Mouse (Mus musculus) ZHBTc4 (cell line): ENCODE data around the gene Ntpcr.

Experiments used
- DNase-seq: peaks from one replicate; pipeline ENCODE4 v3.0.0-alpha.2; 2011; ENCODE audit warnings: low read depth, low spot score

The Ntpcr gene

GRCm38 (mm10) chr8:125729746-125730145 is at the start of gene Ntpcr:
TSS of gene Ntpcr (plus strand) at chr8:125729963.
- DNase-seq: no peak

DNA sequence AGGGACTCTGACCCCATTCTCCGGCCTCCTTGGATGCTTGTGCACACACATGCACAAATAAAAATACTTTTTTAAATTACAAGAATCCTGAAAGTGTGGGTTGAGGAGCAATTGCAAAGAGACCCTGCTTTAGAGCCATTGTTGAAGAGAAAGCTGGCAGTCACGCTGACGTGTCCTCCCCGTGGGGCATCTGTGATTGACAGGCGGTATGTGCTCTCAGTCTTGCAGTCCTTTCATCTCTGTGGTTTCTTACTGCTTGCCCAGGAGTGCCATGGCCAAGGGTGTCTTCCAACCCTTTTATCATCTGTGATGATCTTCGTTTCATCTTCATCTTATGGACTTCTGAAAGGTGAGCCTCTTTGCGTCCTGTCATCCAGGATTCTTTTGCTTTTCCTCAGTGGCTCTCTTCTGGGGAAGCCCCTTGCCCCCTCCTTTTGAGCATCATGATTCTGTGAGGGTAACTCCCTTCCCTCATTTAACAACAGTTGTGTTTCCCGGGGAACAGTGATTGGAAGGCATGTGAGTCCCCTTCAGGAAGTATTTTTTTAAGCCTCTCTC is 48.8 kb upstream of the Ntpcr start:
- DNase-seq: no peak

GRCm38 (mm10) chr8:125685216-125685760 is 44.5 kb upstream of the Ntpcr start:
- DNase-seq: no peak

DNA sequence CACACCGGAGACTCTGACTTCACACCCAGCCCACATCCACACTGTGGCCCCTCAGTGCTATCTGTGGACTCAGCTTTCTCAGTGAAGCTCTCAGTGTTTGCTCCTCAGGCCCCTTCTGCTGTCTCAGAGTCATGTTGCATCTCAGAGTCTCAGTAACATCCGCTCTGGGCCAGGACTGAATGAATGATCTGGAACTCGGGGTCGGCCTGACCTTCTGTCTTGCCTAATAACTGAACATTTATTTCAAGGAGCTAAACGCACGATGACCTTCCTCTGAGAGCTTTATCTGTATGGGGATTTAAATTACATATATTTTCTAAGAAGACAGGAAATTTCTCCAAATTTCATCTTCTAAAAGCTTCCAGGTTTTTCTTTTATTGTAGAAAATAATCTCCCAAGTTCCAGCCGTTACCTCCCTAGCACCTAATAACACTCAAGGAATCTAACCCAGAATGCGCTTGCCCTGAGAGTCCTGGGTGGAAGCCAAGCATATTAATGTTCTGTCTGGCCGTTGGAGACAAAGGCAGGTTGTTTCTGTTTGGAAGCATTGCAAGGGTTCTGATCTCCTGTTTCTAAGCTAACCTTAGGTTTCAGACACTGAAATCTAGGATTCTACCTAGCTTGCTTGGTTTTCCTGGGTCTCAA is 43.4 kb upstream of the Ntpcr start:
- DNase-seq: no peak

DNA sequence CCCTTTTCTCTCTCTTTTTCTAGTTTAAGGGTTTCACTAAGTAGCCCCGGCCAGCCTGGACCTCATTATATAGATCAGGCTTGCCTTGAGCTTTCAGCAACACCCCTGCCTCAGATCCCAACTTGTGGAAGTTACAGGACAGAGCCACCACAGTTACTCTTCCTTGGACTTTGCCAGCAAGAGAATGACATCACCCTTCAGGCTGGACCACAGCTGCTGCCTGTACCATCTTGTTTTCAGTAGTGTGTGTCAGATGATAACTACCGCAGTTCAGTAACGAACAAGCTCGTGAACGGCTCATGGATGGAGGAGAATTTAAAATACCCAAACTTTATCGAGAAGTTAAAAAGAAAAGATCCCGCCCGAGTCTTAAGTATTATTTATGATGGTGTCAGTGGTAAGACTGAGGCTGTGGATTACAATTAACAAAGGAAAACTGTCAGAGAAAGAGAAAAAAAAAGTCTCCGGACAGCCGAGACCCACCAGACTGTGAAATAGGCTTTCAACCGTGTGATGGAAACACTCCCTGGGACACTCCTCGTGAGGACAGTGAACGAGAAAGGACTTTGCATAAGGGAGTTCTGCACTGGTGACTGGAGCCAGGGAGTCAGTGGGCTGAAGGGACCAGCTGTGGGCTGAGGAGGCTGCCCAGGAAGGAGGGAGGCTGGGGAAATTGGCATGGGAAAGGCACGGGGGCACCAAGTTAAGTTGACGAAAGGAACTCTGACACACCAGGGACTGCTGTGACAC is 39.4 kb upstream of the Ntpcr start:
- no peak for DNase-seq

DNA sequence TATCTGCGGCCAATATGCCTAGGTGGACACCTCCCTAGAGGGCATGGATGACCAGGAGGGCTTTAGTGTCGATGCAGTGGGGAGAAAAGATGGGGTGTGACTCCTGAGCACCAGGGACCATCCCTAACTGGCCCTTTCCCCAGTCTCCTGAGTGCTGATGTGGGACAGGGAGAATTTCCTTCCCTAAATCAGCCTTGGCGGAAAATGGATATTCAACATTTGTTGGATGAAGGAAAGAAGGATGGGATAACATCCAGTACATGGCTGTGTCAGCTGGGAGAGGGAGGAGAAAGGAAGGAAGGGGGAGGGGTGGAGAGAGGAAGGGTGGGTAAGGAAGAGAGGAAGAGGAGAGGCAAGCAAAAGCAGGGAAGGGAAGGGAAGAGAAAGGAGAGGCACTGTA is 38.8 kb upstream of the Ntpcr start:
- no peak for DNase-seq

DNA sequence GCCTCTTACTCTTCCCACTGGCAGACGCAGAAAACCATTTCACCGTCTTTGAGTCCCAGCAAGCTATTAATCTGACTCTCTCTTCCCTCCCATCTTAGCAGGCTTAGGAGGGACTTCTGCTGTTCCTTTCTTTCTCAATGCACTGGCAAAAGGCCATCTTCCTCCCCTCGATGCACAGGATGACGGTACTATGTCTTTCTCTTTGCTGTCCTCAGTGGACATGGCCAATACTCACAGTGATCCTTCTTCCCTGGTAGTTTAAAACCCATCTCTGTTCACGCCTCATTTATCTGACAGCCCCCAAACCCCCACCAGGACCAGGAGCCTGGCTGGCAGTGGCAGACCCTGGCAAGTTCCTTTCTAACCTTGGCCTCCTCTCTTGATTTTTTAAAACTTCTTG is 37.3 kb upstream of the Ntpcr start:
- DNase-seq: no peak

DNA sequence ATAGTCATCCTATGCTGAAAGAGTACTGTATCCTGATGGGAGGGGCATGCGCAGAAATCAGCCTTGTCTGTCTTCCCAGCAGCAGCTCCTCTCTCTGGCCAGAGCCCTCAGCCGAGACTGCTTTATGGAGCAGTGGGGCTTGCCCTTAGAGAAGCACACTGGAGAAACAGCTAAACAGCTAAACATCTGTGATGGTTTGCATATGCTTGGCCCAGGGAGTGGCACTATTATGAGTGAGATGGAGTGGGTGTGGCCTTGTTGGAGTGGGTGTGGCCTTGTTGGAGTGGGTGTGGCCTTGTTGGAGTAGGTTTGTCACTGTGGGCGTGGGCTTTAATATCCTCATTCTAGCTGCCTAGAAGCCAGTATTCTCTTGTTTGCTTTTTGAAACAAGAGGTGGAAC is 36.6 kb upstream of the Ntpcr start:
- DNase-seq: peak; percentile 91

GRCm38 (mm10) chr8:125695951-125696350 is 33.8 kb upstream of the Ntpcr start:
- DNase-seq: no peak

DNA sequence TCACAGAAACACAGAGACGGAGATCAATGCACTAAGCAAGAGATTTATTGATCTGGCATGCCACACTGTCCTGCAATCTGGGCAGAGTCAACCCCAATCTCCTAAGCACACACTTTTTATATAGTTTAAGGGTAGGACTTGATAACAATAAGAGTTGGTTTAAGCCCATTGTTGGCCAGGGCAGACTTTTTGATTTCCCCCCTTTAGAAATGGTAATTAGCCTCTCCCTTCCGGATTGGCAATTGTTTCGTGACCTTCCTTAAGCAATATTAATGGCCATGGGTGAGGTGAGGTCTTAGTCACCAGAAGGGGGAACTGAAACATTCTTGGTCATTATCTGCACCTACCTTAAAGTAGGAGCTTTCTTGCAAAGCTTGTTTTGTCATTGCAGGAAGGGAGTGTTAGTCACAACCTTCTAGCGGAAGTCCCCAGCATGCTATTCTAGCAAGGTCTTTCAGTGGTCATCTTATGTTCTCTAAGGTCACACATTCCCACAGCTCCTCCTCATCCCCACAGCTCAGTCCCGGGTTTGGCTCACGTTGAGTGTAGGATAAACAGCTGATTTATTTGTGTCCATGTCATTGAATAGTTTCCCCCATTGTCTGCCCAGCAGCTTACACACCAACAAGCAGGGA is 30.3 kb upstream of the Ntpcr start:
- peak; percentile 93 for DNase-seq

DNA sequence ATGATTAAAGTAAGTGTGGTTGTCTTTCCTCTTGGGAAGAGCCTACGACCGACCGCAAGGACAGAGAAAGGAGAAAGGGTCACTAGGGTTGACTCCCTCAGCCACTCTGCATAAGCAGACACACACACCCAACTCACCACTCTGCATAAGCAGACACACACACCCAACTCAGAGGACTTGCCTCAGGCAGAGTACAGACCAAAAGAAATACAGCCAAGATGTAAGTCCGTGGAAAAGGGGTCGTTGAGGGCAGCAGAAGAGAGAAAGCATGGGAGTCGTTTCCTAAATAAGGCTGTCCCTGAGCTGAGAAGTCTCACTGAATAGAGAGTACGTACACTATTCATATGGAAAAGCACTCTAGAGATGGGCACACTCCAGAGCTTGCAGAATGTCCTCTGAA is 29.4 kb upstream of the Ntpcr start:
- DNase-seq: peak; percentile 91

GRCm38 (mm10) chr8:125702868-125703473 is 26.8 kb upstream of the Ntpcr start:
- DNase-seq: no peak

- DNase-seq: peak; percentile 87
Observed at GRCm38 (mm10) chr8:125704434-125704833, 25.3 kb upstream of the Ntpcr start.

- no peak for DNase-seq
Observed at GRCm38 (mm10) chr8:125705816-125706215, 23.9 kb upstream of the Ntpcr start.

GRCm38 (mm10) chr8:125709171-125709570 is 20.6 kb upstream of the Ntpcr start:
- no peak for DNase-seq

GRCm38 (mm10) chr8:125711514-125711913 is 18.2 kb upstream of the Ntpcr start:
- no peak for DNase-seq

DNA sequence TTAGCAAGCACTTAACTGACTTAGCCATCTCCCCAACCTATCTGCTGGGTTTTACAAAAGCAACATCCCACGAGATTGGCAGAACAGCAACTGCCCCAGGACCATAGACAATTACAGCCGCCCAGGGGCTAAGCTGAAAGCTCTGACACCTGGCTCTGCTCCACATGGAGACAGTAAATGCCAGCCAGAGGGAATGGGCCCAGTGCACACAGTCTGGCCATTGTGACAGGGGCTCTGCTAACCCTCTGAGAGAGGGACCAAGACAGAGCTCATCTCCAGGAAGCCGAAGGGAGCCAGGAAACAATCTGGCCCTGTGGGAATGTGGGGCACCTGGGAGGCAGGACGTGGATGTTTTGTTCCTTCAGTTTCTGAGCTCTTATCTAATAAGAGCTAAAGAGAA is 13.6 kb upstream of the Ntpcr start:
- DNase-seq: no peak

GRCm38 (mm10) chr8:125716613-125717012 is 13.2 kb upstream of the Ntpcr start:
- DNase-seq: no peak

- peak; percentile 78 for DNase-seq
Observed at GRCm38 (mm10) chr8:125718914-125719313, 10.8 kb upstream of the Ntpcr start.

GRCm38 (mm10) chr8:125722675-125723074 is 7.1 kb upstream of the Ntpcr start:
- DNase-seq: no peak

DNA sequence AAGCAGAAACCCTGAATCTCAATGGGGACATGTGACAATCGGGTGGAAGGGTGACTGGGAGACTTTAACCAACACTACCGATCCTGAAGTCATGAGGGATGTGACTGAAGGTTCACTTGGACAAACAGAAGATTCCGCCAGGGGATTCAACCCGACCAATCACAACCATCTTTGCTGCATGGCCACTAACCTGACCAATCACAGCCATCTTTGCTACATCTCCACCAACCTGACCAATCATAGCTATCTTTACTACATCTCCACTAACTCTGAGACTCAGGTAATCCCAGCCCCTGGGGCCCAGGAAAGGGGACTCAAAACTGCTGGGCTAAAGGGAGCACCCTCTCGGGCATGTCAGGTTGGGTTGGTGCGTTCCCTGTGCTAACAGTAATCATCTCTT is 6.3 kb upstream of the Ntpcr start:
- peak; percentile 74 for DNase-seq
